Mouse (Mus musculus) intestine, postnatal 0 days (tissue): Measurements from ENCODE around the gene Eno2. TPM values are rescaled to one million over a fixed set of nuclear protein-coding genes. Genes with fewer than 3 reads are reported as not detected.

Experiments
- ATAC-seq: fragments of 200-750 bp; cut with Nextera tagmentation; 2 replicates; pipeline ENCODE4 v1.8.0; 2017; ENCODE audit warnings: mild to moderate bottlenecking, moderate TSS enrichment, moderate library complexity
- H3K27ac ChIP-seq: fragments of 300-500 bp; sonication (generic); 2 replicates; pipeline ENCODE4 v1.5.1; 2014; ENCODE audit warnings: mild to moderate bottlenecking, low read depth, low read length, moderate library complexity
- H3K27me3 ChIP-seq: fragments of 300-500 bp; sonication (generic); replicated peaks from 2 replicates; pipeline ENCODE4 v1.6.1; 2014; ENCODE audit warnings: low read length, mixed read lengths; ENCODE audit not compliant: control insufficient read depth, insufficient read depth
- H3K36me3 ChIP-seq: fragments of 300-500 bp; sonication (generic); 2 replicates; pipeline ENCODE4 v1.6.1; 2014; ENCODE audit warnings: mild to moderate bottlenecking, moderate library complexity; ENCODE audit not compliant: control insufficient read depth, insufficient read depth
- H3K4me1 ChIP-seq: fragments of 300-500 bp; sonication (generic); replicated peaks from 2 replicates; pipeline ENCODE4 v1.6.1; 2014; ENCODE audit warnings: antibody characterized with exemption, low read length, mixed read lengths; ENCODE audit not compliant: control insufficient read depth, insufficient read depth
- H3K4me2 ChIP-seq: fragments of 300-500 bp; sonication (generic); replicated peaks from 2 replicates; pipeline ENCODE4 v1.6.1; 2014; ENCODE audit warnings: low read depth, mild to moderate bottlenecking, moderate library complexity
- H3K4me3 ChIP-seq: fragments of 300-500 bp; sonication (generic); 2 replicates; pipeline ENCODE4 v1.5.1; 2014; ENCODE audit warnings: low read depth, low read length
- H3K9ac ChIP-seq: fragments of 300-500 bp; sonication (generic); 2 replicates; pipeline ENCODE4 v1.6.1; 2014; ENCODE audit warnings: mild to moderate bottlenecking, low read depth, low read length
- H3K9me3 ChIP-seq: fragments of 300-500 bp; sonication (generic); 2 replicates; pipeline ENCODE4 v1.6.1; 2016; ENCODE audit warnings: mixed run types; ENCODE audit not compliant: control insufficient read depth
- CTCF ChIP-seq: sonication (generic); IDR thresholded peaks from 2 replicates; pipeline ENCODE4 v1.5.1; 2016; ENCODE audit warnings: low read depth, mild to moderate bottlenecking, control low read depth, antibody characterized with exemption, moderate library complexity
- WGBS: fragments of 180-500 bp; shearing (Covaris S2); extraction: QIAGEN DNeasy Blood & Tissue Kit; methylation state at CpG from one replicate; pipeline ENCODE4 v1.1.7; 2014; 5-methylcytosine and 5-hydroxymethylcytosine counted together
- polyA plus RNA-seq: library from polyadenylated mRNA; unstranded; fragments of >200 nt; fragmentation: Nextera tagmentation; extraction: Ambion mirVana; gene quantifications from 2 replicates; pipeline ENCODE4 v1.2.1, GENCODE M21; 2015

The Eno2 gene
- polyA plus RNA-seq, 1 experiment from 2014 or later = 4.6 TPM

GRCm38 (mm10) chr6:124768704-124769044 lies 799 bp downstream of the Eno2 start:
- WGBS = 9% methylated on average over 9 of the region's 9 CpGs
- ATAC-seq = no peak

GRCm38 (mm10) chr6:124767920-124768703 lies 1.4 kb downstream of the Eno2 start:
- no peaks in the 10 kb centered on the region for H3K36me3 ChIP-seq
- TF ChIP-seq CTCF = no peak
- no peaks in the 10 kb centered on the region for H3K4me1 ChIP-seq
- ATAC-seq = no peak
- H3K4me3 ChIP-seq = peak overlapping the region; percentile 43
- H3K27me3 ChIP-seq = peaks cover 11% of the 10 kb centered on the region
- H3K27ac ChIP-seq = no peak overlapping the region
- H3K4me2 ChIP-seq = peak overlapping the region; percentile 75
- WGBS = 41% methylated on average over 19 of the region's 19 CpGs
- no peaks in the 10 kb centered on the region for H3K9me3 ChIP-seq
- H3K9ac ChIP-seq = no peak overlapping the region

More at GRCm38 (mm10) chr6:124768704-124769044, 799 bp downstream of the Eno2 start:
- no peak overlapping the region for H3K9ac ChIP-seq
- peak overlapping the region; percentile 75 for H3K4me2 ChIP-seq
- H3K36me3 ChIP-seq = no peaks in the 10 kb centered on the region
- TF ChIP-seq CTCF = no peak
- no peaks in the 10 kb centered on the region for H3K4me1 ChIP-seq
- H3K27ac ChIP-seq = no peak overlapping the region
- H3K9me3 ChIP-seq = no peaks in the 10 kb centered on the region
- peaks cover 11% of the 10 kb centered on the region for H3K27me3 ChIP-seq
- peak overlapping the region; percentile 43 for H3K4me3 ChIP-seq

- no peaks in the 10 kb centered on the region for H3K4me1 ChIP-seq
- no peak for ATAC-seq
- 70% methylated on average over 4 of the region's 4 CpGs for WGBS
- H3K27ac ChIP-seq = no peak overlapping the region
- no peaks in the 10 kb centered on the region for H3K36me3 ChIP-seq
- H3K9me3 ChIP-seq = no peaks in the 10 kb centered on the region
- no peak overlapping the region for H3K4me3 ChIP-seq
- H3K27me3 ChIP-seq = peaks cover 11% of the 10 kb centered on the region
- no peak for TF ChIP-seq CTCF
- peak overlapping the region; percentile 75; the same call in 1 of the 2 replicates for H3K4me2 ChIP-seq
- no peak overlapping the region for H3K9ac ChIP-seq
These were observed 1.9 kb downstream of the Eno2 start for GRCm38 (mm10) chr6:124767536-124767919.

- 91% methylated on average over 7 of the region's 7 CpGs for WGBS
- no peak for TF ChIP-seq CTCF
- H3K36me3 ChIP-seq = no peaks in the 10 kb centered on the region
- no peaks in the 10 kb centered on the region for H3K9me3 ChIP-seq
- no peaks in the 10 kb centered on the region for H3K4me1 ChIP-seq
- no peak overlapping the region for H3K9ac ChIP-seq
- peaks cover 11% of the 10 kb centered on the region for H3K27me3 ChIP-seq
- no peak overlapping the region for H3K27ac ChIP-seq
- H3K4me3 ChIP-seq = no peak overlapping the region
- no peak for ATAC-seq
- no peak overlapping the region for H3K4me2 ChIP-seq
These were observed 3.5 kb downstream of the Eno2 start for GRCm38 (mm10) chr6:124765951-124766350.

GRCm38 (mm10) chr6:124759259-124759658 lies 10.2 kb downstream of the Eno2 start:
- 1% methylated on average over 5 of the region's 5 CpGs for WGBS
- peak; percentile 98 for TF ChIP-seq CTCF
- peak; percentile 26; the same call in 1 of the 2 replicates for ATAC-seq
- Histone ChIP-seq H3K36me3 (no peaks in the 10 kb centered on the region), H3K4me3 (no peak overlapping the region), H3K4me1 (no peaks in the 10 kb centered on the region), H3K27me3 (no peaks in the 10 kb centered on the region), H3K9ac (no peak overlapping the region; the same call in 1 of the 2 replicates), H3K27ac (peak overlapping the region; percentile 50; the same call in 1 of the 2 replicates), H3K9me3 (no peaks in the 10 kb centered on the region), H3K4me2 (peak overlapping the region; percentile 83)

- H3K9ac ChIP-seq = no peak overlapping the region; the same call in 1 of the 2 replicates
- H3K4me2 ChIP-seq = peak overlapping the region; percentile 83
- no peak for ATAC-seq
- no peaks in the 10 kb centered on the region for H3K36me3 ChIP-seq
- H3K4me1 ChIP-seq = no peaks in the 10 kb centered on the region
- peak overlapping the region; percentile 50 for H3K27ac ChIP-seq
- 36% methylated on average over 2 of the region's 2 CpGs for WGBS
- H3K9me3 ChIP-seq = no peaks in the 10 kb centered on the region
- no peak for TF ChIP-seq CTCF
- no peak overlapping the region for H3K4me3 ChIP-seq
- no peaks in the 10 kb centered on the region for H3K27me3 ChIP-seq
These were observed 10.6 kb downstream of the Eno2 start for GRCm38 (mm10) chr6:124758849-124759232.
